Mouse (Mus musculus): ENCODE measurements around the gene Gm43720. TPM values are rescaled to one million over a fixed set of nuclear protein-coding genes. Genes with fewer than 3 reads are reported as not detected.

The Gm43720 gene
- total RNA-seq, 2 experiments from 2014 or later: not detected

Other genes with a start within 250 kb of the Gm43720 start
- gene Smok3c, start 226.8 kb downstream of the Gm43720 start, total RNA-seq (2021): not detected
- gene Zkscan1, start 194.9 kb downstream of the Gm43720 start, total RNA-seq (2021): 10 to 100 TPM; 14.3 to 17.3 TPM
- 10 to 100 TPM; 11.4 to 13.6 TPM for gene Zscan21, start 163.1 kb downstream of the Gm43720 start, total RNA-seq (2021)
- gene Zfp113, start 124.2 kb downstream of the Gm43720 start, total RNA-seq (2021): 1 to 10 TPM; 6.8 to 8.0 TPM
- 100 to 1,000 TPM; 123 to 129 TPM for gene Cops6, start 118.9 kb downstream of the Gm43720 start, total RNA-seq (2021)
- 1 to 10 TPM; 6.4 to 7.9 TPM for gene Ap4m1, start 108.0 kb downstream of the Gm43720 start, total RNA-seq (2021)
- 10 to 100 TPM in 1 of 2 experiments, 1 to 10 TPM in 1; 9.3 to 11.6 TPM for gene Mcm7, start 107.5 kb downstream of the Gm43720 start, total RNA-seq (2021)
- gene Taf6, start 92.5 kb downstream of the Gm43720 start, total RNA-seq (2021): 10 to 100 TPM; 29.6 to 34.7 TPM
- gene Cnpy4, start 92.5 kb downstream of the Gm43720 start, total RNA-seq (2021): 1 to 10 TPM; 6.3 to 6.9 TPM
- gene Mblac1, start 85.6 kb downstream of the Gm43720 start, total RNA-seq (2021): 1 to 10 TPM; 1.9 to 2.8 TPM
- gene Nxpe5, start 54.1 kb downstream of the Gm43720 start, total RNA-seq (2021): under 1 TPM; 0.47 to 0.57 TPM
- gene Lamtor4, start 24.5 kb downstream of the Gm43720 start, total RNA-seq (2021): 10 to 100 TPM; 58.7 to 64.6 TPM
- gene BC037034, start 15.9 kb downstream of the Gm43720 start, total RNA-seq (2021): 1 to 10 TPM; 3.2 to 4.2 TPM
- gene Gal3st4, start 7.1 kb downstream of the Gm43720 start, total RNA-seq (2021): under 1 TPM; 0.15 to 0.32 TPM
- under 1 TPM in 1 of 2 experiments, not detected in 1; 0.15 TPM for gene Gpc2, start within 50 bp of the Gm43720 start, total RNA-seq (2021)
- not detected for gene Stag3, start 282 bp upstream of the Gm43720 start, total RNA-seq (2021)
- not detected for gene Pvrig, start 62.0 kb upstream of the Gm43720 start, total RNA-seq (2021)
- 1 to 10 TPM; 4.3 TPM for gene Zfp157, start 161.5 kb upstream of the Gm43720 start, total RNA-seq (2021)

All from heart, adult 18-20 months (tissue).